Mouse (Mus musculus) neural tube, embryonic 12.5 days (tissue): ENCODE results near the gene Arv1. TPM values are rescaled to one million over a fixed set of nuclear protein-coding genes. Genes with fewer than 3 reads are reported as not detected.
A peak's percentile ranks its signal among the peaks of the same experiment; 100 is the strongest.

Experiments used
- ATAC-seq: fragments of 200-750 bp; cut with Nextera tagmentation; 2 replicates; pipeline ENCODE4 v1.8.0; 2017; ENCODE audit warnings: low read depth, mild to moderate bottlenecking, moderate TSS enrichment, moderate library complexity; ENCODE audit not compliant: low FRiP score
- H3K27ac ChIP-seq: fragments of 300-500 bp; sonication (generic); 2 replicates; pipeline ENCODE4 v1.5.1; 2016
- H3K27me3 ChIP-seq: fragments of 300-500 bp; sonication (generic); replicated peaks from 2 replicates; pipeline ENCODE4 v1.6.1; 2016; ENCODE audit warnings: mild to moderate bottlenecking
- H3K36me3 ChIP-seq: fragments of 300-500 bp; sonication (generic); 2 replicates; pipeline ENCODE4 v1.6.1; 2016; ENCODE audit warnings: mild to moderate bottlenecking
- H3K4me1 ChIP-seq: fragments of 300-500 bp; sonication (generic); 2 replicates; pipeline ENCODE4 v1.6.1; 2016
- H3K4me2 ChIP-seq: fragments of 300-500 bp; sonication (generic); replicated peaks from 2 replicates; pipeline ENCODE4 v1.6.1; 2016; ENCODE audit warnings: mild to moderate bottlenecking
- H3K4me3 ChIP-seq: fragments of 300-500 bp; sonication (generic); 2 replicates; pipeline ENCODE4 v1.5.1; 2016
- H3K9ac ChIP-seq: fragments of 300-500 bp; sonication (generic); 2 replicates; pipeline ENCODE4 v1.6.1; 2016; ENCODE audit warnings: mild to moderate bottlenecking
- H3K9me3 ChIP-seq: fragments of 300-500 bp; sonication (generic); 2 replicates; pipeline ENCODE4 v1.6.1; 2016; ENCODE audit warnings: mild to moderate bottlenecking
- WGBS: fragments of 180-500 bp; shearing (Covaris S2); methylation state at CpG from one replicate; pipeline ENCODE4 v1.1.7; 2016; 5-methylcytosine and 5-hydroxymethylcytosine counted together
- polyA plus RNA-seq: library from polyadenylated mRNA; unstranded; fragments of >200 nt; fragmentation: Nextera tagmentation; extraction: Ambion mirVana; gene quantifications from 2 replicates; pipeline ENCODE4 v1.2.1, GENCODE M21; 2016

Gene Arv1
- polyA plus RNA-seq, 1 experiment from 2014 or later = 33.0 TPM

DNA sequence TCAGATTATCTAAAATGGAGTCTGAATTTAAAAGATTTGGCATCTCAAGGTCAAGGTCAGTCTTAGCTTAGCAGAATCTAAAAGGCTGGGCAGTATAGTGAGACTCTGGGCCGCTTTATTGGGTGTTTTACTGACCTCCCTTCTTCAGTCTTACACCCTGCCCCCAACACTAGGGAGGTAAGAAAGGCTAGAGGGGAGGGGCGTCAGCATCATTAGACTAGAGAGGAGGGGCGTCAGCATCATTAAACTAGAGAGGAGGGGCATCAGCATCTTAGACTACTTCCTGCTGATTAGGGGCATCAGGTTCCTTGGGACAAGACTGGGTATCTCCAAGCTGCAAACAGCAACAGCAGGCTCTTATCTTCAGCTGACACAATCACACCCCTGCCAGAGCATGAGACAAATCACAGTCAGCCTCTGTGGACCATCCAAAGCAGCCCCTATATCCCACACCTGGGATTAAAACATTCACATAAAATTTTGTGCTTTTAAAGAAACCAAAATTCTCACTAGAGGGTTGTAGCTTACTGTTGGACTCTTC lies 13.5 kb downstream of the Arv1 start:
- ATAC-seq = no peak
- H3K9me3 ChIP-seq = no peaks in the 10 kb centered on the region
- no peak overlapping the region for H3K4me3 ChIP-seq
- H3K9ac ChIP-seq = no peak overlapping the region
- H3K4me2 ChIP-seq = no peak overlapping the region
- no peak overlapping the region for H3K27ac ChIP-seq
- H3K4me1 ChIP-seq = no peaks in the 10 kb centered on the region
- H3K27me3 ChIP-seq = no peaks in the 10 kb centered on the region
- 40% methylated on average over 3 of the region's 3 CpGs for WGBS
- H3K36me3 ChIP-seq = peaks cover 60% of the 10 kb centered on the region

DNA sequence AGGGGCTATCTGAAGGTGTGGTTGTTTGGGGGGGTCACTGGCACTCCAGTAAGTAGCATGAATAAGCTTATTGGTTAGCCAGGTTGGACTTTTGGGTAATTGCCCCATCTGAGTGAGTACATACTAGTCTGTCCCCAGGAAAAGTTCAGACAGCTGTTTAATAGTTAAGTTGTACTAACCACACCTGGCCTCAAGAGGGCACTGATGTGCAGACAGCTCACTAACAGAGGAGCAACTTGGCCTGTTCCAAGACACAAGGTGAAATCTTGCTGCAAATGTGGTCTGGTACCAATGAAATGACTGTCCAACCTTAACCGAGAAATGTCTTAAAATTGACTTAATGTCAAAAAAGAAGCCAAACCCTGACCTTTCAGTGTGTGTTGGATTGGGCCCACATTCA lies 17.3 kb downstream of the Arv1 start:
- Histone ChIP-seq H3K9ac (no peak overlapping the region), H3K27ac (no peak overlapping the region), H3K4me3 (no peak overlapping the region), H3K9me3 (no peaks in the 10 kb centered on the region), H3K4me1 (no peaks in the 10 kb centered on the region), H3K4me2 (no peak overlapping the region), H3K36me3 (peaks cover 33% of the 10 kb centered on the region), H3K27me3 (no peaks in the 10 kb centered on the region)
- no peak for ATAC-seq
- WGBS = 89% methylated on average over 1 of the region's 1 CpGs

DNA sequence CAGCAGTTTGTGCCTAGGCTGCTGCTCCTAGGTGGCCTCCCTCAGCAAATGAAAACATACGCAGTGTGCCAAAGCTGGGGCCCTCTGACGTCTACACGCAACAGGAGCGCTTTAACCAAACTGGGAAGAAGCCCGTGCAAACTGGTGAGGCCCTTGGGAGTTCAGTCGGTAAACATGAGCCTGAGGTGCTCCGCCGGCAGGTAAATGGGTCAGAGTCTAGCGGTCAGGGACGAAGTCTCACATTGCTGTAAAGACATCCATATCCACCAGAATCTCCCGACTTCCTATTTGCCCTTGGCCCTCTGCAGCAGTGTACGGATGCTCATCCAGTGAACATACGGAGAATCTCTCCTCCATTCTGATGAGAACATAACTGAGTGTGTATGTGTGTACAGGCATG lies 24.7 kb downstream of the Arv1 start:
- Histone ChIP-seq H3K4me1 (no peaks in the 10 kb centered on the region), H3K9ac (no peak overlapping the region), H3K27me3 (peaks cover 28% of the 10 kb centered on the region), H3K9me3 (no peaks in the 10 kb centered on the region), H3K4me3 (no peak overlapping the region), H3K27ac (no peak overlapping the region), H3K36me3 (no peaks in the 10 kb centered on the region), H3K4me2 (no peak overlapping the region)
- WGBS = 77% methylated on average over 13 of the region's 13 CpGs
- no peak for ATAC-seq

DNA sequence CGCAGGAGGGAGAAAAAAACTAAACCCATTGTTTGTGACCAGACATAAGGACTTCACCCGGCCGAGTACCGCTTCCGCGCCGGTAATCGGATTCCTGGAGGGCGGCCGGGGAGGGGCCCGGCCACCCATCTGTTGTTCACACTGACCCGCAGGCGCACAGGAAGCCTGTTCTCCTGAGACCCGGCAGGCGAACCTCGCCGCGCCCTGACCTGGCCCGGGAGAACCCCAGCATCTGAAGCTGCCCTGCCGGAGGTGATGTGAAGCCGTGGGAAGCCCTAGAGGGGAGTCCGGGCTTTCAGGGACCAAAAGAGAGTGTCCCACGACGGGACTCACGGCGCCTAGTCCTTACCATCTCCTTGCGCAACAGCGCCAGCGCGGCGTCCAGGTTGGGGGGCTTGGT lies 29.3 kb downstream of the Arv1 start:
- Histone ChIP-seq H3K27ac (no peak overlapping the region), H3K9me3 (no peaks in the 10 kb centered on the region), H3K36me3 (no peaks in the 10 kb centered on the region), H3K4me3 (peak overlapping the region; percentile 44), H3K4me2 (peak overlapping the region; percentile 72), H3K9ac (peak overlapping the region; percentile 38), H3K27me3 (peaks cover 45% of the 10 kb centered on the region), H3K4me1 (0 out of 2 replicates have a peak, but pooled peaks cover 3% of the 10 kb centered on the region)
- under 1% methylated on average over 31 of the region's 31 CpGs for WGBS
- no peak for ATAC-seq

DNA sequence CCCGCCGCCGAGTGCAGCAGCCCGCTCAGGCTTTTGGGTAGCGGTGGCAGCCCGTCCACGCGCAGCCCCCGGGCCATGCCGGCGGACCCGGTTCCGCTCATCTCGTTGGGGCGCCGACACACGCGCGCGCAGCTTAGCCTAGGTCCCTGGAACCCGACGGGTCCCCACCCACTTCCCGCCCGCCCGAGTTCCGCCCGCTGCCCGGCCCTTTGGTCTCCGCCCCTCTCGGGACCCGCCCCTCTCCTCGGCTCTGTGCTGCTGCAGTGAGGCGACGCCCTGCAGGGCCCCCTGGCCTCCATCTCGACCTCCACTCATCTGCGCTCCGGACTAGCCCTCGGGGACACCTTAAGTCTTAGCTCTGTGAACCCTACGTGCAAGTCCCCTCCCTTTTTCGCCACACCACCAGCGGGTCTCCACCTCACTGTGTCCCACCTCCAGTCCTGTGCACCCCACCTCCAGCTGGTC lies 29.8 kb downstream of the Arv1 start, which contains the start of gene Fam89a:
Gene Fam89a, minus strand, starts transcription at position 124 of the 465 bp plus-strand sequence.
- Histone ChIP-seq H3K27me3 (peaks cover 45% of the 10 kb centered on the region), H3K4me3 (peak within 1 kb of the TSS; percentile 44), H3K36me3 (no peaks in the 10 kb centered on the region), H3K27ac (no peak within 1 kb of the TSS), H3K4me2 (peak within 1 kb of the TSS; percentile 72), H3K9me3 (no peaks in the 10 kb centered on the region), H3K4me1 (0 out of 2 replicates have a peak, but pooled peaks cover 3% of the 10 kb centered on the region), H3K9ac (peak within 1 kb of the TSS; percentile 38)
- peak; percentile 61 for ATAC-seq
- WGBS = under 1% methylated on average over 41 of the region's 41 CpGs

DNA sequence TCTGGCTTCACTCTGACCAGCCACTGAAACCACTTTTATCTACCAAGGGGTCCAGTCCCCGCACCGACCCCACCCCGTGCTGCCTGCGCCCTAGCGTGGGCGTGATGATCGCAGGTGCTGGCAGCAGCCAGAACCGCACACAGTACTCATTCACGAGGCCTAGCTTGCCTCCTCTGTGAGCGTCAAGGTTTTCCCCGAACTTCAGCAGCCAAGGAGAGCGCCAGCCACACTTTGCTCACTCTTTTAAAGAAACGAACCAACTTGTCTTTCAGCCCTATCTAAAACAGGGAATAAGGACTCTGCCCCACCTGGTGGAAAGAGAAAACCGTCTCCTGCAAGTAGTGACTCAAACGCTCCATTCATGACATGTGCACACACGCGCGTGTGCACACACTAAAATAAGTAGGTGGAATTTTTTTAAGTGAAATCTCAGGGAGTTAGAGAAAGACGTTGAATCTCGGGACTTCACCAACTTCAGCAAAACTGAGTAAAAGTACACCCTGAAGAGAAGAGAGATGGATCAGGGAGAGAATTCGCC lies 30.5 kb downstream of the Arv1 start:
- no peak overlapping the region for H3K4me3 ChIP-seq
- H3K9me3 ChIP-seq = no peaks in the 10 kb centered on the region
- peaks cover 45% of the 10 kb centered on the region for H3K27me3 ChIP-seq
- ATAC-seq = no peak
- no peak overlapping the region for H3K27ac ChIP-seq
- H3K9ac ChIP-seq = no peak overlapping the region
- H3K4me2 ChIP-seq = peak overlapping the region; percentile 72; the same call in 1 of the 2 replicates
- 33% methylated on average over 21 of the region's 21 CpGs for WGBS
- H3K36me3 ChIP-seq = no peaks in the 10 kb centered on the region
- 0 out of 2 replicates have a peak, but pooled peaks cover 3% of the 10 kb centered on the region for H3K4me1 ChIP-seq

DNA sequence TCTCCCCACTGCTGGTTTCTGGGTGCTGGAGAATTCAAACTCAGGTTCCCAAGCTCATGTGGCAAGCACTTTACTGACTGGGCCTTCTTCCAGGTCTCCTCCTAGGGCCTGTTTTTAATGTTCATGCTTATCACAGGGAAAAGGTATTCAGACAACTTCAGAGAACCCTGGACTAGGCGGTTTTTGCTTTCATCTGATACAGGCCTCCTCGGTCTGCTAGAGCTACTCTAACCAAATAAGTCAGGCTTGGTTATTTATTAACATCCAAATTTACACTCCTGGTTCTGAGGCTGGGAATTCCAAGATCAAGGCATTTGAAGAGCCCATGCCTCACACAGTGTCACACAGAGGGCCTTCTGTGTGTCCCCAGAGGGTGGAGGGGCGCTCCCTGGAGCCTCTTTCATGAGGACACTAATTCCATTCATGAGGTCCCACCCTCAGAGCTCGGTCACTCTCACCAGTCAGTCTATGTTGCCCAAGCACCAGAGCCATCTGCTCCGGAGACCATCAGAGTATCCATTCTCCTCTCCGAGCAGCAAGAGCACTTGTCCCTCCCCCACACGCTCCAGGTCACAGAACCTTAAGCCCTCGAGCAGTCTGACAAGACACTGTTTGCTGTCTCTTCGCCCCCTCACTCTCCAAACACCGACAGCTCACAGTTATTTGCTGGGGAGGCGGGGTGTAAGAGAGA lies 32.3 kb downstream of the Arv1 start:
- H3K27me3 ChIP-seq = peaks cover 45% of the 10 kb centered on the region
- no peak overlapping the region for H3K4me3 ChIP-seq
- no peak overlapping the region for H3K9ac ChIP-seq
- 16% methylated on average over 11 of the region's 11 CpGs for WGBS
- no peak overlapping the region for H3K27ac ChIP-seq
- H3K9me3 ChIP-seq = no peaks in the 10 kb centered on the region
- H3K4me2 ChIP-seq = no peak overlapping the region
- H3K4me1 ChIP-seq = 0 out of 2 replicates have a peak, but pooled peaks cover 3% of the 10 kb centered on the region
- H3K36me3 ChIP-seq = no peaks in the 10 kb centered on the region
- ATAC-seq = no peak

DNA sequence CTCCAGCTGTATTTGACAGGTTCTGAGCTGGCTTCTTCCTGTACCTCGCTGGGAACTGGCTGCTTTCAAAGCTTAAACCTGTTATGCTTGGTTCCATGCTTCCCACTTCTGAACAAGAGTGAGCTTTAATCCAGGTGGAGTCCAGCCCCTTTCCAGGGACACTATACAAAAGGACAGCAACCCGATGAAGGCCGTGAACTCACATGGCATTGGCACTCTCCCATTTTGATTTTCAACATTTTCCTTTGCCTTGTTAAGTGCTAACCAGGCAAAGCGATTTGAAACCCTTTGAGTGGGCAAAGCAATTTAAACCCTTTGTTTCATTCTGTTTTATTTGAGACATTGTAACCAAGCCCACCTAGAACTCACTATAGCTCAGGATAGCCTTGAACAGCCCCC lies 32.9 kb downstream of the Arv1 start:
- 52% methylated on average over 4 of the region's 4 CpGs for WGBS
- Histone ChIP-seq H3K9ac (no peak overlapping the region), H3K4me3 (no peak overlapping the region), H3K36me3 (no peaks in the 10 kb centered on the region), H3K9me3 (no peaks in the 10 kb centered on the region), H3K4me1 (0 out of 2 replicates have a peak, but pooled peaks cover 3% of the 10 kb centered on the region), H3K4me2 (no peak overlapping the region), H3K27ac (no peak overlapping the region), H3K27me3 (peaks cover 41% of the 10 kb centered on the region)
- ATAC-seq = no peak

DNA sequence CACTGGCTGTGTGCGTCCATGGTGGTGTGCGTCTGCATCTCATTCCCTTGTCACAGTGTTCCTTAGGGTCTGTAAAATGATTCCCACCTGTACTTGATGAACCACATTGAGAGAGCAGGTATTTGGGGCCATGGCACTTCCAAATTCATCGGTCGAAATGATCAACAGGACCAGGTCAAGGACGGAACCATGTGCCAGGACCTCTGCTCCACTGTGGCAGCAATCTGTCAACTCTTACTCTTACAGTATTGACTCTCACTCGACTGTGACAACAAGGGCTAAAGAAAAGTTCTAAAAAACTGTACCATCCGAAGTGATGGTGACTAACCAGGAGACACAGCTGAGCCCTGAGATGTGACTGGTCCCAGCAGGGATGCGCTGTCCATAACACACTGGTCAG lies 33.5 kb downstream of the Arv1 start:
- 90% methylated on average over 8 of the region's 8 CpGs for WGBS
- no peak for ATAC-seq
- 0 out of 2 replicates have a peak, but pooled peaks cover 3% of the 10 kb centered on the region for H3K4me1 ChIP-seq
- no peak overlapping the region for H3K4me2 ChIP-seq
- H3K27me3 ChIP-seq = peaks cover 34% of the 10 kb centered on the region
- H3K27ac ChIP-seq = no peak overlapping the region
- no peak overlapping the region for H3K4me3 ChIP-seq
- no peaks in the 10 kb centered on the region for H3K36me3 ChIP-seq
- H3K9me3 ChIP-seq = no peaks in the 10 kb centered on the region
- no peak overlapping the region for H3K9ac ChIP-seq

DNA sequence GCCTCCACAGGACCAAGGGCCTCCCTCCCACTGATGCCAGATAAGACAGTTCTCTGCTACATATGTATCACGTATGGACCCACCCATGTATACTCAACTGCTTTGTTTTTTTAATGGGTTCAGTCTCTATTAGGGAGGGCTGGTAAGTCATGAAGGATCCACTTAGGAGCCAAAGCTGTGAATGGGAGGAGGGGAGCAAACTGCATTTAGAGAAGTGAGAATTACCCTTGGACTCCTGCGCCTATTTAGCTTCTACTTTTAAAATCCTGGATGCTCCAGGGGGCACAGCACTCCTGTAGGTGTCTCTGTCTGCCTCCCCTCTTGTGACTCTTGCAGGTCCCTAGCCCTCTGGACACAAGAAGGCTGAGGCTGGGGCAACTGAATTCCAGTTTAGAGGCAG lies 34.2 kb downstream of the Arv1 start:
- Histone ChIP-seq H3K4me1 (0 out of 2 replicates have a peak, but pooled peaks cover 3% of the 10 kb centered on the region), H3K4me2 (no peak overlapping the region), H3K9ac (no peak overlapping the region), H3K36me3 (no peaks in the 10 kb centered on the region), H3K27me3 (peaks cover 27% of the 10 kb centered on the region), H3K9me3 (no peaks in the 10 kb centered on the region), H3K27ac (no peak overlapping the region), H3K4me3 (no peak overlapping the region)
- ATAC-seq = no peak
- 79% methylated on average over 2 of the region's 2 CpGs for WGBS

DNA sequence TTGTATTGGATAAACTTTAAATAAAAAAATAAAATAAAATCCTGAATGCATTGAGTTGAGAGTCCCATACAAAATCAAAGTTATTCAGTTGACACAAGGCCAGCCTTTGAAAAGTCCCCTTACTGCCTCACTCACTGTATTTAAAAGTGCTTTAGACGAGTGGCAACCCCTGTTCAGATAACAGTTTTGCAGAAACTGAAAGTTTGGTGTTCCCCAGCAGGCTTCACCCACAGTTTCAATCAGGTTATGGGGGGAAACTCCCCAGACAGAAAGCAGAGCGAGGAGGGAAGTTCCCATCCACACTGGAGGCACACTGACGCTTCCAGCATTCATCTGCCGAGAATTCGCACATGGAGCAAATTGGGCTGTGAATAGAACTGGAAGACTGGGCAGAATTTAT lies 34.7 kb downstream of the Arv1 start:
- 69% methylated on average over 5 of the region's 5 CpGs for WGBS
- Histone ChIP-seq H3K4me3 (no peak overlapping the region), H3K4me1 (0 out of 2 replicates have a peak, but pooled peaks cover 3% of the 10 kb centered on the region), H3K27me3 (peaks cover 23% of the 10 kb centered on the region), H3K27ac (no peak overlapping the region), H3K36me3 (no peaks in the 10 kb centered on the region), H3K9me3 (no peaks in the 10 kb centered on the region), H3K4me2 (no peak overlapping the region), H3K9ac (no peak overlapping the region)
- no peak for ATAC-seq

DNA sequence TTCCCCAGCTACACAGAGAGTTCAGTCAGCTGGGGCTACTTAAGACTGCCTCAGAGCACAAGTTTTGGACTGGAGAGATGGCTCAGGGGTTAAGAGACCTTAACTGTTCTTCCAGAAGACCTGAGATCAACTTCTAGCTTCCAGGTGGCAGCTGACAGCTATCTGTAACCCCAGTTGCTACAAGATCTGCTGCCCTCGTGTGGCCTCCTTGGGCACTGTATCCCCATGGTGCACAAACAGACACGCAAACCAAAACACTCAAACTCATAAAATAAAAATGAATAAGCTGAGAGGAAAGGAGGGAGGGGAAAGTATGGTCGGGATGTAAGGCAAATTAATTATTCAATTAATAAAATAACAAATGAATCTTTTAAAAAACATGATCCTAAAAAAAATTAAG lies 36.6 kb downstream of the Arv1 start:
- Histone ChIP-seq H3K4me2 (no peak overlapping the region), H3K27me3 (0 out of 2 replicates have a peak, but pooled peaks cover 5% of the 10 kb centered on the region), H3K36me3 (no peaks in the 10 kb centered on the region), H3K4me1 (no peaks in the 10 kb centered on the region), H3K9ac (no peak overlapping the region), H3K4me3 (no peak overlapping the region), H3K27ac (no peak overlapping the region), H3K9me3 (no peaks in the 10 kb centered on the region)
- WGBS = 50% methylated on average over 3 of the region's 3 CpGs
- no peak for ATAC-seq
